Mouse (Mus musculus): ENCODE measurements around the gene Prrc2b. TPM values are rescaled to one million over a fixed set of nuclear protein-coding genes. Genes with fewer than 3 reads are reported as not detected.

Gene Prrc2b
- total RNA-seq, 2 experiments from 2014 or later = 67.0 to 69.6 TPM

DNA sequence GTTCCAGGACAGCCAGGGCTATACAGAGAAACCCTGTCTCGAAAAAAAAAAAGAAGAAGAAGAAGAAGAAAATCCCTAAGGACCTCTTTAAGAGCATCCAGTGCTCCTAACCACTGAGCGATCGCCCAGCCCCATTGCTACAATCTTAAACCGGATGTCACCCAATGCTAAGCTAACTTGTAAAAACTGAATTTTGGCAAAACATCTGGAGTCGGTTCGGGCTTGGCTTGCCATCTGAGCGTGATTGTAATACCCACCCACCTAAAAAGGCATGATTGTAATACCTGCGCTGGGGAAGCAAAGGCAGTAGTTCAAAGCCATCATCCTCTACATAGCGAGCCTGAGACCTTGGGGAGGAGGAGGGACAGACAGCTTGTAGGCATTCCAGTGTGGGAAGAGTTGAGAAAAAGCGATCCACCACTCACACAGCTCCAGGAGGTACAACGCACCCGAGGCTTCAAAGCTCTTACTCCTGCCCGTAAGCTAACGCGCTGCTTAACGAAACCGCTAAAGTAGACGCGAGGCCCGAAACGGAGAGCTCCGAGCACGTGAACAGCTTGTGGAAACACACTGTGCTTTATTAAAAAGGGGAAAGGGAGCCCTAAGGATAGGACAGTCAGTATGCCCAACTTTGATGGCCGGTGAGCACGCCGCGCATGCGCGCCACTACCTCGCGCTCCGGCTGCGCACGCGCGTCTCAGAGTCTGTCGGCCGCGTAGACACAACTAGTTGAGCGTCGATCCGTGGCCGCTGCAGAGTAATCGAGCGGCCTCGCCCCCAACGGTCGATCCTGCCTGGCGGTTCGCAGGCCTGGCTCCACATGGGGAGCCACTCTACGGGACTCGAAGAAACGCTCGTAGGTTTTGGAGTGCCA, 85.2 kb downstream of the Prrc2b start, which contains the start of gene Pomt1:
Pomt1 (plus strand) TSS at position 705 of the 874 bp plus-strand sequence.
- DNase-seq = peak; percentile 87

DNA sequence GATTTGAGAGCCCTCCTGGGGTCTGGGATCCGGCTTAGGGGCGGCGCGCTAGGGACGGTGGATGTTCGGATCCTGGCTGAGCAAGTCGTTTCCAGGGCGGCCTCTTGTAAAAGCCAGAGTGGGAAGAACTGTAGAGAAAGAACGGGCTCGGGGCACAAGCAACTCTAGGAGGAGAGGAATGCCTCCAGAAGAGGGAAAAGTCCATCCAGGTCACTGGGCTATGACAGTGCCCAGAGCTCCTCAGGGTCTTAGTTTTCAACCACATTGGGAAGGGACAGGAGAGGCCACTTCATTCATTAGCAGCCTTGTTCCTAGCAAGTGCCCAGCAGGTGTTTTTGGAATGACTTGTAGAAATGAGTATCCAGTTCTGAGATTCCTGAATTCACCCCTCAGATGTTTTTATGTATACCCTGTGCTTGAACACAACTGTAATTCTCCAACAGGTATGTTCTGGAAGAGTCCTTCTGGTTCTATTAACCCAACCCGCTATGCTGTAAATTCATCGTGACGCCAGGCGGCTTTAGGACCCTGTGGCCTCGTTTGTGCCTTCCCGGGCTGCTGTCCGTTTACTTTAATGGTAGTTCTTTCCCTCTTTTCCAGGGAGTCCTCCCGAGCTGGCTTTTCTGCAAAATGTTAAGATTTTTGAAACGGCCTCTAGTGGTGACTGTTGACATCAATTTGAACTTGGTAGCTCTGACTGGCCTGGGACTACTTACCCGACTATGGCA, 86.0 kb downstream of the Prrc2b start:
- DNase-seq = no peak

DNA sequence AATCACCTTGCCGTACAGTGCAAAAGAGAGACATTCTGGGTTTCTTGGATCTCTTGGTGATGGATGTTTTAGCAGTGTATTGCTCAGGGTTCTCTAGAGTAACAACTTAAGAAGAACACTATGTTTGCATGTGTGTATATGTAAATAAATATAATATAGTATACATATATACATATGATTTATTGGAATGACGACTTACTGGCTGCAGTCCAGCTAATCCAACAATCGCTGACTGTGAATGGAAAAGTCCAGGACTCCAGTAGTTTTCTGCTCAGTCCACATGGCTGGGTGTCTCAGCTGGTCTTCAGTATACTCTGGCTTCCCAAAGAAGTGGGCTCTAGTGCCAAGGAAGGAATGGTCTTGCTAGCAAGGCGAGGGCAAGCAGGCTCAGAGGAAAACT, 86.7 kb downstream of the Prrc2b start:
- DNase-seq = no peak

DNA sequence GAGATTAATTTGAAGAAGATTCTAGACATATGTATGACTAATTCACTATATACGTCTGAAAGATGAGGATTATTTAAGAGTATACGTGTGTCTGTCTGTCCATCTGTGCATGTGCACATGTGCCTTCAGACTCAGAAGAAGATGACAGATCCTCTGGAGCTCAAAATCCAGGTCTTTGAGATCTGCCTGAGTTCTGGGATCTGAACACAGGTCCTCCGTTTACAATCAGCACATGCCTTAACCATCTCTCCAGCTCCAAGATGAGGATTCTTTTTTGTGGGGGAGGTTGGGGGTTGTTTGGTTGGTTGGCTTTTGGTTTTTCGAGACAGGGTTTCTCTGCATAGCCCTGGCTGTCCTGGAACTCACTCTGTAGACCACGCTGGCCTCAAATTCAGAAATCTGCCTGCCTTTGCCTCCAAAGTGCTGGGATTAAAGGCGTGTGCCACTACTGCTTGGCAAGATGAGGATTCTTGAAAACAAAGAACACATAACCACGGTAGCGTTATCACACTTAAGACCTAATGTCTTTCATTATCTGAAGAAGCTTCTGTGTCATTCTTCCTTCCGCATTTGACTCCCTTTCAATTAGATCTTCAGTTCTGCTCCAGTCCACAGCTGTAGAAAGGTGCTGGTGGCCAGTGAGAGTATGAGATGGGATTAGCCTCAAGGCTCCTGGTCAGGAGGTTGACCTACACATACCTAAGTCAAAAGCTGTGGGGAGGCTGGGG, 88.0 kb downstream of the Prrc2b start:
- DNase-seq = no peak

DNA sequence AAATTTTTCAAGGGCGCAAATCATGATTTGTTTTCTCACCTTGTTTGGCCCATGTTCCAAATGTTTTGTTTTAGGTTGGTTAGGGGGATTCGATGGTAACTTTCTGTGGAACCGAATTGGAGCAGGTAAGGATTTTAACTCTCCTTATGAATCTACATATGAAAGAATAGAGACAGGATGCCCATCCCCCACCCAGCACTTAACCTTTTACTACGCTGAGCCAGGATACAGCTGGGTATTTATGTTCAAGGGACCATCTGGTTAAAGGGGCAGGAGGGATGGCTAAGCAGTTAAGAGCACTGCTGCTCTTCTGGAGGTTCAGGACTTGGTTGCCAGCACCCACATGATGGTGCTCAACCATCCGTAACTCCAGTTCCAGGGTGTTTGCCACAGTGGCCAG, 89.7 kb downstream of the Prrc2b start:
- no peak for DNase-seq

DNA sequence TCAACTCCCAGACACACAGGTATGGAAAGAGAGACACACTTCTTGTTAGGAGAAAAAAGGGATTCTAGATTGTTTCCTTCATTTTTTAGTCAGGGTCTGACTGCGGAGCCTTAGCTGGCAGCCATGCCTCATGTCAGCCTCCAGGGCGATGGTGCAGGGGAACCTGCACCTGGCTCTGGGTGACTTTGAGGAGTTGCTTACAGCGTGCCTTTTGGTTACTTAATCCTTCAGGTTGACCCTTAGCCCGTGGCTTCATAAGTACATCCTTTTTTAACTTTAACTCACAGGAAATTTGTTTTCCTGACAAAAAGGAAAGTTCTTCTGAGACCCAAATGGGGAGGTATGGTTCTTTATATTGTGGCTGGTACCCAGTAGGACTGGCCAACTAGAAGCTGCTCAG, 92.1 kb downstream of the Prrc2b start:
- DNase-seq = no peak

DNA sequence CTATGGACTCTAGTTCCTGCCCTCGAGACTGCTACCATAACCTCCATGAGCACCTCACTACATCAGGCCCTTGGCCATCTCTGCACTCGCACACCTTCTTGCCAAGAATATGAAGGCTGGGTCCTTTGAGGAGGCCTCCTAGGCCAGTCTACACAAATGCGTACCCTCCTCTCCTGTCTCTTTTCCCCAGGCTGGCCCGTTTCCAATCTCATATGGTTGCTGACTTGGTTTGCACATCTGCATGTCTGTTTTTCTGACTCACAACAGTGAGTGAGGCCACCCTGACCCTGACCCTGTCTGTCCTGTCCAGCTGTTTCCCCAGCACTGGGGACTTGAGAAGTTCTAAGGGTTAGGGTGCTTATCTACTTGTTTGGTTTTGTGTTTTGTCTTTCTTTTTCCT, 95.9 kb downstream of the Prrc2b start:
- DNase-seq = no peak

DNA sequence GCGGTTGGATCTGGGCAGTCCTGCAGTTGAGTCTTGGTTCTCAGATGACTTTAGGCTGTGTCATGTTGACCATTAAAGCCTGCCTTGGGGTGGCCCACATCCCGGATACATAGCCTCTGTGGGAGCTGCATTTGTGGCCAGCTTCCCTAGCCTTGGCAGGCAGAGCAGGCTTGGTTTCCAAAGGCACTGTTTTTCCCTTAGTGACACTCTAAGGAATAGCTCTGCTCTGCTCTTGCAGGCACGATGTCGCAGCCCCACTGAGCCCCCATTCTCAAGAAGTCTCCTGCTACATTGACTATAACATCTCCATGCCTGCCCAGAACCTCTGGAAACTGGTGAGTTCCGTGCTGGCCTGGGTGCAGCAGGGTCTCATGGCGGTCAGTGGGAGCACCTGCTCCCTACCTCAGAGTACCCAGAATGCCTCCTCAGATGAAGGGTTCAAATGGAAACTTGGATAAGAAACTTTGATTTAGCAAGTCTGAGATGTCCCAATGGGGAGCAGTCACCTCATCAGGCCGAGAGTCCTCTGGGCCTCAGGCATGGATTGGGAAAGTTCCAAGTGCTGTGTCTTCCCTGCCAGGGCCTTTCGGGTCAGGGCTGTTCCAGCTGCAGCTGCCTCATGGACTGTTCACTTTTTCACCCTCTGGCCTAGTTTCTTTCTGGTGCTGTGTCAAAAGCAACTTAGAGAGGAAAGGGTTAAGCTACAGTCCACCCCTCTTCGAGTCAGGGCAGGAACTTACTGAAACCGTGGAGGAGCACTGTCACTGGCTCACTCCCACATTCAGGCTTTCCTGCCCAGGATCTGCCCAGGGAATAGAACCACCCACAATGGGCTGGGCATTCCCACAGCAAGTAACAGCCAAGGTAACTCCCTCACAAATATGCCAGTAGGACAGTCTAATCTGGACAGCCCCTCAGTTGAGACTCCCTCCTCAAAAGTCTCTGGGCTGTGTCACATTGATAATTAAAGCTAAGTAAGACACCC, 97.8 kb downstream of the Prrc2b start:
- peak; percentile 71 for DNase-seq

DNA sequence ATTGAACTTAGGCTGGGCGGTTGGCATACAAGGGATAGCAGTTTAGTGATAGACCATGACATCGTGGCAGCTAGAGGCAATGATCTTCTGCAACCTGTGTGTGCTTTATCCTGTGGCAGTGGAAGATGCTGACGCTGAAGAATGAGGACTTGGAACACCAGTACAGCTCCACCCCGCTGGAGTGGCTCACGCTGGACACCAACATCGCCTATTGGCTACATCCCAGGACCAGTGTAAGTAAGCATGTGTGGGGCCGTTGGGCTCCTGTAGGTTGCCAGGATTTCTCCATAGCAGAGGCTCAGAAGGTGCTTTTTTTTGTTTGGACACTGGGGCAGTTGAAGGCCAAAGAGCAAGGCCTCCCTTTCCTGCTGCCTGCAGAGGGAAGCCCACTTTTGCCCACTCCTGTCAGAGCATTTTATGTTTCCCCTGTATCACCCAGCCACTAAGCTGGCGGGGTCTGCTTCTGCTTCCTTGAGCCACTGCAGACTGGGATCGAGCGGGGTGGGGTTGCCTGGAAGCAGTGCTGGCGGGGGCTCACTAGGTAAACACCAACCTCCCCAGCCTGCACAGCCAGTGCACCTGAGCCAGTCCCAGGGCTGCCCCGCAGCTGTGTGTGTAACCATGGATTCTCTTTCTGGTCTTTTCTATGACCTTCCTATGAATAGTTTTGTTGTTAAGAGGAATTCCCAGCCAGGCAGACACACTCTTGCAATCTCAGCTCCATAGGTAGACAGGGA, 101.1 kb downstream of the Prrc2b start:
- peak; percentile 68 for DNase-seq

DNA sequence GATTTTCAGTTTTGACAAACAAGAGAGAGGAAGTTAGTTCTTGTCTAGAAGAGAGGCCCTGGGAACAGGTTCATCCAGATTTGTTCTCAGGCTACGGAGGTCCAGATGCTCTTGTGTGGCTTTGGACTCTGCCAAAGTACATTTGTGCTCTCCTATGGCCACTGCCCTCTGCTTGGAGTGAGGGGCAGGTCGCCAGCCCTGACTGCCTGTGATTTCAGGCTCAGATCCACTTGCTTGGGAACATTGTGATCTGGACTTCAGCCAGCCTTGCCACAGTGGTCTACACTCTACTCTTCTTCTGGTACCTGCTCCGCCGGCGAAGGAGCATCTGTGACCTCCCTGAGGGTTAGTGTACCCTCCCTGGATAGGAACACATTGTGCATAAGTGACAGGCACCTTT, 101.8 kb downstream of the Prrc2b start:
- no peak for DNase-seq

DNA sequence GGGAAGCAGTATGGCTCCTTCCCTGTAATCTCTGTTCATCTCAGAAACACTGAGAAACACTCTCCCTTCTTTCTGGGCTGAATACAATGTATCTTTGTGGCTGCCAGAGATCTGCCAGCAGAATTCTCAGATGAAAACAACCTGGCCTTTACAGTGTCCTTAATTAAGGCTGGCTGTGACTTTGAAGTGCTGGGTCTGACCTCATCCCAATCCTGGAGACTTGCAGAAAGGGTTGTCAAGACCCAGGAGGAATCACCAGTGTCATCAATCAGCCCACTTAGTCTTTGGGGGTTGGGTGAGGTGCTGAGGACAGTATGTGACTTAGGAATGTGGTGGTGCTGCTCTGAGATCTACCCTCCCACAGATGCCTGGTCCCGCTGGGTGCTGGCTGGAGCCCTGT, 102.5 kb downstream of the Prrc2b start:
- no peak for DNase-seq

DNA sequence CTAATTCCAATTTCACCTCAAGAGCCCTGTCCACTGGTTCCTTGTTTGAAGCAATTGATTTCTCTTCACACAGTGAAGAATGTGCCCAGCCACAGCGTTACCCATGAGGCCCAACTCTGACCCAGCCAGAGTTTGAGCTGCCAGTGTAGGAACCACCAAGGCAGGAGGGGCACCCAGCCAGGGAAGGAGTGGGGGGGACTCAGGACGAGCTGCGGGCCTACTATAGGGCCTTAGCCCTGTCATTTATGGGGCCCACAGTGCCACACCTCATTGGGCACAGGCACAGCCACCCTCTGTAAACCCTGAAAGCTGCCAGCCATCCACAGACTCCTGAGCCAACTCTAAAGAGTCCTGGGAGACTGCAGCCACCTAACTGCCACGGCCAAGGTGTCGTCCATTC, 103.7 kb downstream of the Prrc2b start:
- DNase-seq = no peak

DNA sequence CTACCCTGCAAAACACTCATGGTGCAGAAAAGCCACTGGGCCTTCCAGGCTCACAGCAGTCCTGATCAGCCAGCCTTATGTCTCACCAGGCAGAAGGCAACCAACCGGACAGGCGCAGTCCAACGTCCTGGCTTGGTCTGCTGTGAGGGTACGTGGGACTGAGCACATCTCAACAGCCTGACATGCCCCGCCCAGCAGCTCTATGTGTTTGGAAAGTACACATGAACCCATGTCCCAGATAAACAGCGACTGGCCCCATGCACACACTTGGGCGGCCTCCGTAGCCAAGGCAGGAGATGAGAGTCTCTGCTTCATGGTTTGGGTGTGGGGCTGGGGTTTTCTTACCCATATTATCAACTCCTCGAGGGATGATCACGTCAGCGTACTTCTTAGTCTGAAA, 105.4 kb downstream of the Prrc2b start:
- no peak for DNase-seq

DNA sequence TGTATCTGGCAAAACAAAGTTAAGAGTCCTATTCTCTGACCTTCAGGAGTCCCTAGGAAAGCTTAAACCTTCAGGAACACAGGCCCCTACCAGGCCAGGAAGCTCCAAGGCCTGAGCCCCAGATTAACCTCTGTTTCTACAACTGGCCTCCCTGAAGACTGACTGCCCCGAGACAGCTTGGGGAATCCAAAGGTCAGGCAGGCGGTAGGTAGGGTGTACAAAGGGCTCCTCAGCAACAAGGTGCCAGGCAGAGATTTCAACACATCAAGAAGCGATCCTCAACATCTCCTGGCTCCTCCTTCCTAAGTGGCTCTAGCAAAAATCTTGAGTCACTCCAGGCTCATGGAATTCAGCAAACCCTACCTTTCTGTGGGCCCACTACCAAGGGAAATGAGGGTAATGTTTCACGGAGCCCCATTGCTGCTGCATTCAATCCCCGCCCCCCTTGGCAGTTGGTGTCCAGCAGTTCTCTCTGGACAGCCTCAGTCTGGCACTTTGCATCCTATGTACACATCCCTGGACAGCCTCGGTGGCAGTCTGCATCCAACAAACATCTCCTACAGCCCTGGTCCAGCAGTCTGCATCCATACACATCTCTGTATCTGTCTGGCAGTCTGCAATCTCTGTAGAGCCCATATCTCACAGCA, 108.1 kb downstream of the Prrc2b start:
- no peak for DNase-seq

DNA sequence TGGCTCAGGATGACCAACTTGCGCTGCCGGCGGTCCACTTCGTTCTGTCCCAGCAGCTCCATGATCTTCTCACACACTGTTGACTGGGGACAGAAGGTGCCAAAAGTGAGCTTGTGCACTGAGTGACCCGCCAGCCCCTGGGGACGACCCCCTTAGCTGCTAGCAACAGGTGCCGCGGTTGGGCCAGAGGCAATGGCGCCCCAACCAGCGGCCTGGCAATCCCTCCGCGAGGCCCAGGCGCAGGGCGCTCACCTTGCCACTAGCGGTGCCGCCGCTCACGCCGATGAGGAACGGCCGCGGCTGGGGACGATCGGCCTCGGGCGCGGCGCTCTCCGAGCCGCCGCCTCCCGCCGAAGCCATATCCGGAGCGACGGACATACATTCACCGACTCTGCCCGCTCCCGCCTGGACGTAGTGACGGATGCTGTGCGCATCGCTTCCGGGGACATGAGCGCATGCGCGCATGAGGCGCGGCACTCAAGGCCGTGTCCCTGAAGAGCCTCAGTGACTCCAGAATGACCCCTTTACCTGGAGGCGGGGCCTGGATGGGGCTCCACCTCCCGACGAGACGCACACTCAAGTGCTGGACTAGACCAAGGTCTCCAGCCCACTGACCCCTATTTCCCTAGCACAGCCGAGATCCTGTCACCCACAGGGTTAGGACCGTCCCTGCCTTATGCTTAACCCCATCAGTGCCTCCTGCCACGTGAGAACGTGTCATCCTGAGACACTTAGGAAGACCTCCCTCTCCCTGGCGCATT, 109.0 kb downstream of the Prrc2b start, which contains the start of gene Uck1:
Uck1 (minus strand) TSS at position 503 of the 761 bp plus-strand sequence.
- peak; percentile 86 for DNase-seq

DNA sequence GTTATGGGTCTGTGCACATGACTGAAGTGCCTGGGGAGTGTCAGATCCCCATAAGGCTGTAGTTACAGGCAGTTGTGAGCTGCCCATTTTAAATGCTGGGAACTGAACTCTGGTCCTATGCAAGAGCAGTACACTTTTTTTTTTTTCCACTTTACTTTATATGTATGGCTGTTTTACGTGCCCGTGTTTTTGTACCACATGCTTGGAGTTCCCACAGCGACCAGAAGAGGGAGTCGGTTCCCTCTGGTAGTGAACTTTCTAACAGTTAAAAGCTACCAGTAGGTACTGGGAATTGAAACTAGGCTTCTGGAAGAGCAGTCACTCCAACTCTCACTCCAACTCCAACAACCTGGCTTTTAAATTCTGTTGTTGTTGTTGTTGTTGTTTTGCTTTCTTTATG, 109.8 kb downstream of the Prrc2b start:
- no peak for DNase-seq

DNA sequence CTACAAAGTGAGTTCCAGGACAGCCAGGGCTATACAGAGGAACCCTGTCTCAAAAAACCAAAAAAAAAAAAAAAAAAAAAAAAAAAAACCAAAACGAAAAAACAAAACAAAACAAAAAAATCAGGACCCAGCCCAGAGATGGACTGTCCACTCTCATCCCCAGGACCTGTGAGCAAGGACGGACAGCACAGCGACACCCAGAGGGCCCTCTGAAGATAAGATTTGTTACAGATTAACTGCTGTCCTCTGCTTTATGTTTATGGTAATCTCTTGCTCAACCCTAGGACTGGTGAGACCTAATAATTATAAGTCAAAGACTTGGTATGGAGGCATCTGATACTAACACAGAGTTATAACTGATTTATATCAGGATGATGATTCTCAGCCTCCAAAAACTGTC, 124.9 kb downstream of the Prrc2b start:
- no peak for DNase-seq

DNA sequence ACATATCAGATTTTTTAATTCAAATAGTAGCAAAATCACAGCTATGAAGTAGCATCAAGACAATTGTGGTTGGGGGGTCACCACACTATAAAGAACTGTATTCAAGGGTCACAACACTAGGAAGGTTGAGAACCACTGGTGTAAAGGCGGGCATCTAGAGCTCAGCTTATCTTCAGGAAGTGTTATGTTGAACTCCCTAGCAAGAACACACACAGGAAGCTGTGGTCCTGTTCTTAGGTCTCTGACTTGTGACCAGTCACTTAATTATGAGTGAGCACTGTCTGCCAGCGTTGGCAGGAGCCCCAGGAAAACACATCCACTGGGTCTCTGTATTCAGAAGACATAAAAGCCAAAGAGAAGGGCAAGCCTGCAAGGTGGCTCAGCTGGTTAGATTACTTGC, 131.4 kb downstream of the Prrc2b start:
- no peak for DNase-seq

DNA sequence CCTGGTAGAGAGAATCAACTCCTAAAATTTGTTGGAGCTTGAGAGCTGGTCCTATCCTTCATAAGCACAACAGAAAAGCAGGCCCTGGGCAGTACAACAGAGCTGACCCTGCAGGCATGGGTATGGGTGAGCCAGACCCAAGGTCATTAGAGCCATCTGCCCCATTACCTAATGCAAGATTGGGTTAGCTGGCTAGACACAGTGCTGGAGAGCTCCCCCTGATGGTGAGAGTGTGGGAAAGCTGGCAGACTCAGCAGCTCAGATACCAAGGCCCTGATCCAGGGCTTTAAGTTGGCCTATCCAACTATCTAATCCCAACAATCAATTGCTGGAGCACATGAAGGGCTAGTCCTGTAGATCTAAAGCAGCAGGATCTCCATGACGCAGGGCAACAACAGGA, 131.8 kb downstream of the Prrc2b start:
- DNase-seq = peak; percentile 48

Data from gastrocnemius, postnatal 25 days (tissue).